Mouse (Mus musculus): Measurements from ENCODE around the gene Gm7982.
"Not testable (repeated sequence)": the region's sequence is repeated elsewhere in the genome, so short reads cannot be mapped to it uniquely, and the experiment has no call there.

Gm7982 gene

DNA sequence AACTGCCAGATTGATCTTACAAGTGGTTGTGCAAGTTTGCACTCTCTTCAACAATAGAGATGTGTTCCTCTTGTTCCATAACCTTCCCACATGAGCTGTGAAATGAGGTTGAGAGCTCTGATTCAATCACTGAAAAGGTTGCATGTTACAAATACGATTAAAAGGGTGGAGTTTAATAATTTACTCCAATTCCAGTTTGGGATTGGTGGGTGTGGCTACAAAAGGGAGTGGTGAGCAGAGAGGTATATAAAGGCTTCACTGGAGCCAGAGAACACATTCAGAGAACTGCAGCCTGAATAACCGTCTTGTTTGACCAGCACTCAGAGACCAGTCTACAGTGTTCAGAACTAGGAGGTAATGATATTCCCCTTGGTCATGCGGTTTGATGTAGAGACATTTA, at the start of gene Gm7982:
Gm7982 (plus strand) TSS at position 301 of the 400 bp plus-strand sequence.
- not testable (repeated sequence) for DNase-seq

DNA sequence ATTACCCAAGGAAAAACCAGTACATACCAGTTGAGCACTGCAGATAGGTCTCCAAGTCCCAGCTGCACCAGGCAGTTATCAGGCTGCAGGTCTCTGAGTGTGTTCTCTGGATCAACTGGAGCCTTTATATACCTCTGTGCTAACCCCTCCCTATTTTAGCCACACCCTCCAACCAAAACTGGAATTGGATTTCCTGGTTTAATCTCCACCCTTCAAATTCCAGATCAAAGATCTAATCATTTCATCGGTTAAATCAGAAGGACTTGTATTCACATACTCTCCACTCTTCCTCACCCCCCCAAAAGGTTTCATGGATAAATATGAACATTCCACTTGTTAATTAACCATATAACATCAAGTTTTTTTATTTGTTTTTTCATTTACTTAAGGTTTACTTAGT, 5.7 kb upstream of the Gm7982 start, which contains the start of gene Gm7978:
Gm7978 (minus strand) TSS at position 101 of the 400 bp plus-strand sequence.
- DNase-seq = not testable (repeated sequence)

DNA sequence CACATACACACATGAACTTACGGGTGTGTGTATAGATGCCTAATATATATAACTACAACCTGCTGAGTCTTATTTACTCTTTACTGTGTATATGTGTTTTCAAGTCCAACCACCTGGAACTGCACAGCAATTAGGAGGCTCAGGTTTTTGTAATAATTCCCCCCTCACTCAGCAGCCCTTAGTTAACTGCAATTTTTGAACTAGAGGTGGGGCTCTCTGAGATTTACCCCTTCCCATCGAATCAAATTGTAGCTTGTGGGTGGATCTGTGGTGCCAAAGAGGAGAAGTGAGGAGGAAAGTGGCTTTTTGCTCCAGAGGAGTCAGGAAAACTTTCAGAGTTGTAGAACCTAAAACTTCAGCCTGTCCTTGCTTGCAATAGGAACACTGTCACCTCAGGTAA, 33.9 kb downstream of the Gm7982 start, which contains the start of gene E330014E10Rik:
E330014E10Rik (plus strand) TSS at position 301 of the 400 bp plus-strand sequence.
- DNase-seq = not testable (repeated sequence)
